Mouse (Mus musculus): Measurements from ENCODE around the gene Cdk19.

- TF ChIP-seq GATA1 (IDR thresholded peaks at IDR 0.05; ENCODE audit: borderline replicate concordance, low read length) (no peak), FLI1 (IDR thresholded peaks at IDR 0.05; ENCODE audit: low read length) (no peak)
These were observed 70.0 kb downstream of the Cdk19 start for GRCm38 (mm10) chr10:40409336-40409735.
